Mouse (Mus musculus): ENCODE data around the gene Gm10663.

Gene Gm10663

DNA sequence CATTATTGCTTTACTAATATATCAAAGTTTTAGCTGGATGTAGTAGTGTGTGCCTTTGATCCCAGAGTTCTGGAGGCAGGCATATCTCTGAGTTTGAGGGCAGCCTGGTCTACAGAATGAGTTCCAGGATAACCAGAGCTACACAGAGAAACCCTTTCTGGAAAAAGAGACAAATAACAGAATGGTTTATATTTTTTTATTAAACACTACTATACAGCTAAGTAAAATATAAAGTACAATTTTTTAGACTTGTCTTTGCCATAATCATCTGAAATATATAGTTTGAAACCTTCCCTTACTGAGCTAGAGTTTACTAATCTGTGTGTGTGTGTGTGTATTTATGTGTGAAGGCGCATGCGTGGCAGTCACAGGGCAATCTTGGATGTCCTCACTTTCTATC is at the start of gene Gm10663:
Gene Gm10663 (plus strand): TSS at position 301 of the 400 bp plus-strand sequence.
- DNase-seq (ENCODE audit: low read depth, low spot score) = no peak

DNA sequence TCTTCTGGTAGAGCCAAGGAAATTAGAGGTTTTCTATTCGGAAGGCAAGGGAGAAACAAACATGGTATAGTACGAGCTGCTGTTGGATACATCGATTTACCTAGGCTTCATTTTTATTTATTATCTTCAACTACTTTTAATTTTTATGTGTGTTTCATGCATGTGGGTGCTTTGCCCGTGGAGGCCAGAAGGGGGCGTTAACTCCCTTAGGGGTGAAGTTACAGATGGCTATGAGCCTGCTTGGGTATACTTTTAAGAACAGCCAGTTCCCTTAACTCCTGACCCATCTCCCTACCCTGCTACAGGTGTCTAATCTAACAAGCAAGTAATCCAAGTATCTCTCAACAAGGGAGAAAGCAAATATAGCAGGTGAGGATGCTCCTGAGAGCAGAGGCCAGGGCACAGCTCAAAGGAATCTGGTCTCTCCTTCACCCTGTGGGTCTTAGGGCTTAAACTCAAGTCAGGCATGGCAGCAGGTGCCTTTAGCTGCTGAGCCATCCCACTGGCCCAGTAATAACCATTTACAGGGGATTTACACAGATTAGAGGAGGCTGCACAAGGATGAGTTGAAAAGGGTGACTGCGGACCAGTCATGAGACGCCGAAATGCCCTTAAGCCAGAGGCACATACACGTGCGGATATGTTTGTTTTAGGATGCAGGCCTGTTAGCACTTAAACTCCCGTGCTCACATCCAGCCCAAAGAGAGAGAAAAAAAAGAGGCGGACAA is 45.7 kb upstream of the Gm10663 start:
- DNase-seq (ENCODE audit: low read depth, low spot score) = no peak

DNA sequence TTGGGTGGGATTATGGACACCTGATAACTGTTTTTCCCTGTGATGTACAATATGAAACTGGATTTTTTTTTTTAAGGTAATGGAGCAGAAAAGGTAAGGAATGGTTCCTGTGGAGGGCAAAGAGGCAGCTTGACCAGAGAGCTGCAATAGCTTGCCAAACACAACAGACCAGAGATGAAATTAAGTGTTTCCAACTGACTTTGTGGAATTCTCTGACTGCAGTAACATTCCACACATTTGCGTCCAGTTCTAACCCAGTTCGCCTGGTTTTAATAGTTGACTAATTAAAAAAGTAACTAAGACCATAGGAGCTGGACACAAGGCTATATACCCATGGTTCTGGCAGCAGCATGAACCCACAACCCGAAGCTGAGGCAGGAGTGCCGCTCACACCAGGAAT is 45.1 kb upstream of the Gm10663 start:
- DNase-seq (ENCODE audit: low read depth, low spot score) = no peak

DNA sequence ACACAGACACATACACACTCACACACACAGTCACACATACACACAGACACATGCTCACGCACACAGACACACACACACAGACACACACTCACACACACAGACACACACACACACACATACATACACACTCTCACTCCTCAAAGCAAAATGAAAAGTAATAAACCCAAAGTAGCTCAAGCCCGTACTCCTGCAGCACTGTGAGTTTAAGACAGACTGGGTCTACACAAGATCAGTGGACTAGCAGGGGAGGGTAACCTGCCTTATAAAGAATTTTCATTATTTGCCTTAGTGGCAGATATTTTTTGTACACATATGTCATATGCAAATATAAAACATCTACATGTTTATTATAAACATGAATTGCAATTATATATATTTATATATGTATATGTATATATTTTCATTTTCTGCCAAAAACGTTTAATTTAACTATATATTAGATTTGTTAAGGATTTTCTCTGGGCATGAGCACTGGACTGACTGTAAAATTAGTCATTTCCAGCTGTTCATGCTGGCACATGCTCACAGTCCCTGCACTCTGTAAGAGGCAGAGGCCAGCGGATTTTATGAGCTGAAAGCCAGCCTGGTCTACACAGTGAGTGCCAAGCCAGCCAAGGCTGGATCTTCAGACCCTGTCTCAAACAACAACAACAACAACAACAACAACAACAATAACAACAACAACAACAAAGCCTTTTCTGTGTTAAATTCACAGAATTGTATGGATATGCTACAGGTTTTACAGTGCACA is 43.9 kb upstream of the Gm10663 start:
- DNase-seq (ENCODE audit: low read depth, low spot score) = no peak

DNA sequence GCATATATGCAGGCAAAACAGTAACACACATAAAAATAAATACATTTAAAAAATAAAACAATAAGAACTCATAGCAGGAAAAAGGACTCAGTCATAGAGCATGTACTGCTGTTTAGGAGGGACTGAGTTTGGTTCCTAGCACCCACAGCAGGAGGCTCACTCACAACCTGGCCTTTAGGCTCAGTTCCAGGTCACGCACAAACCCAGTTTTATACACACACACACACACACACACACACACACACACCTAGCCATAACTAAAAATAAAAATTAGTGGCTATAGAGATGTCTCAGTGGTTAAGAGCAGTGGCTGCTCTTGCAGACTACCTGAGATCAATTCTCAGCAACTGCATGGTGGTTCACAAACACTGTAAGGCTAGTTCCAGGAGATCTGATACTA is 42.7 kb upstream of the Gm10663 start:
- DNase-seq (ENCODE audit: low read depth, low spot score) = no peak

DNA sequence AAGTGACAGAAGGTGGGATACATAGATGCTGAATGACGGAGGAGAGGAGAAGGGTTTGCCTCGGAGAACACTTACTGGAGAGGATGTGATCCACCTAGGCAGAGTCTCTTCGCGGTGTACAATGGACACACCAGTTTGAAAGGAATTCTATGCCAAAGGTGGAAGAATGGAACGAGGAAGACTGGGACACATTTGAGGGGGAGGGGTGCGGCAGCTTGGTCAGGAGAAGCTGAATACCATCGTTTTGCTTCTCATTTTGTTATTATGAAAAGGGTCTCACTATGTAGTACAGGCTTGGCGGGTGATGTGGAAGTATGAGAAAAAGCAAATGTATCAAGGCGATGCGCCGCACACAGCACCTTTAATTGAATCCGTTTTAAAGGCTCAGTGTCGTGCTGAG is 41.8 kb upstream of the Gm10663 start:
- no peak for DNase-seq (ENCODE audit: low read depth, low spot score)

DNA sequence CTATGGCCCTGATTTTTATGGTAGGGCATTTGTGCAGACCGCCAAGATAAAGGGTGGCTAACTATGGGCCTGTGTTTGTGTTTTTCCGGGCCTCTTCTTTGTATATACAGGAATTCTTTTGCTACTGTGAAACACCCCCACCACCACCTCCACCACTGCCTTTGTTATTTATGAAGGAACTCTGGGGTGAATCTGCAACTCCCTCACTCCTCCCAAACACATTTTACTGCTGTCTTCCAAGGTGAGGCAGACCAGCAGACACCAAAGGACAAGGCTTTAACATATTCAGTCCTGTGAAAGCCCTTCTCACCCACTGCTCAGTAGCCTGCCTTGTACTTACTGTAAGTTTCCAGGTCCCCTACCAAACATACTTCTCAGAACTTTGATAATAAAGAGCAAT is 40.7 kb upstream of the Gm10663 start:
- no peak for DNase-seq (ENCODE audit: low read depth, low spot score)

DNA sequence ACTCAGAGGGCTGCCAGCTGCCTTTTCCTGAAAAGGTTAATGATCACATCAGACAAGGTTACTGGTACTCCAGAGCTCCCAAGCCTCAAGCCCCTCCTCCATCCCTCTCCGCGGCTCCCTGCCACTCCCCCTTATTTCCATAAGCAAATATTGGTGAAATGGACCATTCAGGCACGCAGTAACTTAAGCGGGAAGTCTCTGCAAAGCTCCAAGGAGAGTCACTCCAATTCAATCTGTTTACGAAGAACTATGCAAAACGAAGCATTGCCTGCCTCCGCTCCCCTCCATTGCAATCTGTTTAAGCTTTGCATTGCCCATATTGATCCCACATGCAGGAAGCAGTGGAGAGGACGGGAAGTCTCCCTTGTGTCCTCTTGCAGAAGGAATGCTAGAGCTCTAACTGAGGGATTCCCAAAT is 37.7 kb upstream of the Gm10663 start, which contains the start of gene Apela:
Gene Apela (minus strand): TSS at position 220 of the 417 bp plus-strand sequence.
- no peak for DNase-seq (ENCODE audit: low read depth, low spot score)

DNA sequence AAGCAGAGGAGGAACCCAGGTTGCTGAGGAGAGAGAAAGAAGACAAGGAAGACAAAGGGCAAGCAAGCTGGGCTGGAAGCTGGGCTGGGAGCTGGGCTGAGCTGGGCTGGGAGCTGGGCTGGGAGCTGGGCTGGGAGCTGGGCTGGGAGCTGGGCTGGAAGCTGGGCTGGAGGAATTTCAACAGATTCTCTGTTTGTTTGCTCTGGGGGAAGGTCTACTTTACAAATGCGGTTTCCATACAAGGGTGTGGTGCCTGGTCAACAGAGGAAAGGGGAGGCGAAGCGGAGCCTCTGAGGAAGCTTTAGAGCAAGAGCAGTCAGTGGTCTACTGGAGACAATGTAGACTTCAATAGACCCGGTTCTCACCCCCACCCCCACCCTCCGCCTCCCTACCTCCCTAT is 28.3 kb upstream of the Gm10663 start:
- no peak for DNase-seq (ENCODE audit: low read depth, low spot score)

DNA sequence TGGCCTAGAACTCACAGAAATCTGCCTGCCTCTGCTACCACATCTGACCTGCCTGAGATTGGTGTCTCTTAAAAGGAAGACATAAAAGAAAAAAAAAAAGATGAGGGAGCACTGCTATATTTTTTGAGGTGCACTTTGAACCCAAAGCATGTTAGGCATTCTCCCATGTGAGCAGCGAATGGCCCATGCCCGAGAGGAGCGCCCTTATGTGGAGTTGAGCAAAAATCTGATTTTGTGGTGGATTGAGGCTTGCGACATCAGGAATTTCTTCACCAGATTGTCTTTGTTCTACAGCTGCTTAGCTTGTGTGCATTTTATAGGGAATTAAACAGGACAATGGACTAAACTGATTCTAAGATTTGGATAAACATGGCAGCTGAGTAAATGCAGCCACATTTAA is 27.6 kb upstream of the Gm10663 start:
- DNase-seq (ENCODE audit: low read depth, low spot score) = no peak

DNA sequence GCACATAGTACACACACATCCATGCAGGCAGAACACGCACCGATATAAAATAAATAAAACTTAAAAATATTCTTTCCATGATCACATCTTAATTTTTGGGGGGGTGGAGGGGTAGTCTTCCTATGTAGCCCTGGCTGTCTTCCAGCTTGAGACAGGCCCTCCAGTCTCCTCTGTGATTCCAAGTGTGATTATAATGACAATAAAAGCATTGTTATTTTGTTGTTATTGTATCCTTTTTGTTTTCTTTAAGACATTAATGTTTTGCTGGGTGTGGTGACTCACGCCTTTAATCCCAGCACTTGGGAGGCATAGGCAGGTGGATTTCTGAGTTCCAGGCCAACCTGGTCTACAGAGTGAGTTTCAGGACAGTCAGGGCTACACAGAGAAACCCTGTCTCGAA is 27.0 kb upstream of the Gm10663 start:
- DNase-seq (ENCODE audit: low read depth, low spot score) = no peak

DNA sequence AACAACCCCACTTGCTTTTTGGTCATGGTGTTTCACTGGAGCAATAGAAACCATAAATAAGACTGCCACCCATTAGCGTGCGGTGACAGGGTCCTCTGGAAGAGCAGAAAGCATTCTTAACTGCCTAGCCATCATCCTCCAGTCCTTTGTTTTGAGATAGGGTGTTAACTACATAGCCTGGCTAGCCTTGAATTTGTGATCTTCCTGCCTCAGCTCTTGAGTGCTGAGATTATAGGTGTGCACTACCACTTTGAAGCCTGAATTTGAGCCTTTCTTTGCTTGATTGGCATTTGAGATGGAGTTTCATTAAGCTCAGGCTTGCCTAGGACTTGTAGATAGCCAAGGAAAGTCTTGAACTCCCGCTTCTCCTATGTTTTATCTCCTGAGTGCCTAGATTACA is 21.3 kb upstream of the Gm10663 start:
- no peak for DNase-seq (ENCODE audit: low read depth, low spot score)

DNA sequence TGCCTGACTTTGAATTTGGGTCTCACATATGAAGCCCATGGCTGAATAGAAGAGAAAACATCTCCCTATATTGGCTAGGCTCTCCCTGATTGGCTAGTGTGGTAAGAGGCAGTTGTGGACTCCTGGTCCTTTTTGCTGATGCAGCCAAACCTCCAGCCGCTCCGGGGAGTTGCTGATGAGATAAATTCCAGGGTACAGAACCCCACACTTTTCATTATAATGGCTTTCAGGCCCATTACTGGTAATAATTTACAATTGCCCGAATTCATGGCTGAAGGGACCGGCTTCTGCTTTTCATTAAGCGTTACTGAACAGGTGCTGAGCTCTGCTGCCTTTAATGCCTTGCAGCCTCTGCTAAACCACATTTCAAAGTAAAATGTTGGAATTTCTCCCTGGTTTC is 20.9 kb upstream of the Gm10663 start:
- no peak for DNase-seq (ENCODE audit: low read depth, low spot score)

DNA sequence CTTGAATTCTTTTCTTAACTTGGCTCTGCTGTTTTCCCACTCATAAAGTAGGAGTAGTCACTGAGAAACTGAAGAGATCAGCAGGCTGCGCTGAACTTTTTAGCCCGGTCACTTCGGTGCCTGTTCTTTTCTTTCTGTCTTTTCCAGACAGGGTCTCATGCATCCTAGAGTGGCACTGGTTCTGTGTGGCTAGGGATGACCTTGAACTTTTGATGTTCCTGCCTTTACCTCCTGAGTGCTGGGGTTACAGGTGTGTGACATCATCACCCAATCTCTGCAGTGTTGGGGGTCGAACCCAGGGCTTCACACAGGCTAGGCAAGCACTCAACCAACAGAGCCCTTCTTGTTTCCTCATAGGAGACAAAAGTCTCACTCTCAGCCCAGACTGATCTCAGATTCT is 18.1 kb upstream of the Gm10663 start:
- no peak for DNase-seq (ENCODE audit: low read depth, low spot score)

DNA sequence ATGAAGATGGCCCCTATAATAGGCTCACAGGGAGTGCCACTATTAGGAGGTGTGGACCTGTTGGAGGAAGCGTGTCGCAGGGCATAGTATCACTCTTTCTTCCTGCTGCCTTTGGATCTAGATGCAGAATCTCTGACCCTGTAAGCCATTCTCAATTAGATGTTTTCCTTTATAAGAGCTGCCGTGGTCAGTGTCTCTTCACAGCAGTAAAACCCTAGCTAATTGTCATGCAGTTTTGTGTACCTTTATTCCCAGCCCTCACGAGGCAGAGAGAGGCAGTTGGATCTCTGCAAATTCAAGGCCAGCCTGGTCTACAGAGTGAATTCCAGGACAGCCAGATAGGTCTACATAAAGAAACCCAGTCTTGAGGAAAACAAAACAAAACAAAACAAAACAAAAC is 12.6 kb upstream of the Gm10663 start:
- no peak for DNase-seq (ENCODE audit: low read depth, low spot score)

DNA sequence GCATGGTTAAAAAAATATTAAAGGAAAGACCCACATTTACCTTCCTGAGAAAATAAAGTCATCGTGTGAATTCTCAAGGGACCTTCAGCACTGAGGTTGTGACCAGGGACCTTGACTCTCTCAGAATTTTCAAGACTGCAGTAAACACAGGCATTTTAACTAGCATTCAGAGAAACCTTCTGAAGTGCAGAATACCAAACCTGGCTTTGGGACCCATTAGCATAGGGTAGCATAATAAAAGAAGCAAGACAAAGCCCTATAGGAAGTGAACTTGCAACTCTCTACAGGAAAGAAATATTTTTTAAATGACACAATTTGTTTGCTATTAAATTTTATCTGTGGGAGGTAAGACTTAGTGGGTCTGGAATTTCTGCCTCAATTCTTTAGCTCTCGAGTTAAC is 10.8 kb upstream of the Gm10663 start:
- DNase-seq (ENCODE audit: low read depth, low spot score) = no peak

DNA sequence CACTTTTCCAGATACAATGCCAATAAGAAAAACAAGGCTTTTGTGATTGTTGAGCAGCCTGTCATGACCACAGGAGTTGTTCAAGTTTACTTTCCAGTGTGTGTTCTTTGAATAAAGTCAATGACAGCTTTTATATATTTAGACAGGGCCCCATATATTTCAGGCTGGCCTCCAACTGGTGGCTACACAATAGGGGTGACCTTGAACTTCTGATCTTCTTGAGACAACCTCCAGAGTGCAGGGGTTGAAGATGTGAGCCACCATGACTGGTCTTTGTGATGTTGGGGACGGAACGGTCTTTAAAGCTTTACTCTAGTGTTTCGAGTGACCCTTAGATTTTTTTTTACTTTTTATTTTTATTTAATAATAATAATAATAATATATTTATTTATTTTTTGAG is 9.2 kb upstream of the Gm10663 start:
- no peak for DNase-seq (ENCODE audit: low read depth, low spot score)

DNA sequence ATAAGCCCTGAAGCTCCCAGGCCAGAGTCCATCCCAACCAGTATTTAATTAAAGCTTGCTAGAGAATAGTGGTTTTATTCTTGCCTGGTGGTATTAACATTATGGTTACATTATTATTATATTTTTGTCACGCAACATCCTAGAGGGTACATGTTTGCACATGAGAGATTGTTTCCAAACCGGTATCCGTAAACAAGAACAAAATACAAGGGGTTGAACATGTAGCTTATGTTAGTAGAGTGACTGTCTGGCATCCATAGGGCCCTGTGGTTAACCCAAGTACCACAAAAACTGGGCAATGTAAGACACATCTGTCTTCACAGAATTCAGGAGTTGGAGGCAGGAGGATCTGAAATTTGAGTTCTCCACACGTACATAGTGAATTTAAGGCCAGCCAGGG is 7.8 kb upstream of the Gm10663 start:
- no peak for DNase-seq (ENCODE audit: low read depth, low spot score)

DNA sequence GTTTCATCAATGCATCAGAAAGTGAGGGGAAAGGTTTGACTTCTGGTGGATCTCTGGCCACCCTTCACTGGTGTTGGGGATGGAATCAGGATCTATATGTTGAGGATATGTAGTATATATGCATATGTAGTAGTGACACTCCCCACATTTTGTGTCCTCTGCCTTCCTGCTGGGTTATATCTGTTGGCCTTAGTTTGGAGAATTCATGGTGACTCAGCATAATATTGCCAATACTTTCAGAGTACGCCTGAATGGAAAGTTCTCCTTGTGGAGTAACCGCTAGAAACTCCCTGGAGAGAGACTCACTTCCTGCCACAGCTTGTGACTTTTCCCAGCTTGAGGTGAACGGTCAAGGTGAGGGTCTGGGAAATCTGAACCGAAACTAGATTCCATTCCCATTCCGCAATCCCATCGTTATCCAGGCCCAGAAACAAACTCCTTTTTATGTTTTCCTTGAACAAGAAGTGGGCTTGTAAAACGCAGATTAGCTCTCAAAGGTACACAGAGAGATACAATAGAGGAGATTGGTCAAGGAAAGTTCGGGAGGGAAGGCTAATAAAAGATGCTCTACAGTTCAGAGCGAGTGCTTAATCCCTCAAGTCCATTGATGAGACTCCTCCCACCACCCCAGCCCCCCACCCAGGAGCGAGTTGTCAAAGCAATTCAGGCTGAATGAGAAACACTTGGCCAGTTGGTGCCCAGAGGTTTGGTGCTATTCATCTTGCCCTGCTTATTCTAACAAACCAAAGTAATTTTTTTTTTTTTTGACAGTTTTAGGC is 7.0 kb upstream of the Gm10663 start:
- no peak for DNase-seq (ENCODE audit: low read depth, low spot score)

DNA sequence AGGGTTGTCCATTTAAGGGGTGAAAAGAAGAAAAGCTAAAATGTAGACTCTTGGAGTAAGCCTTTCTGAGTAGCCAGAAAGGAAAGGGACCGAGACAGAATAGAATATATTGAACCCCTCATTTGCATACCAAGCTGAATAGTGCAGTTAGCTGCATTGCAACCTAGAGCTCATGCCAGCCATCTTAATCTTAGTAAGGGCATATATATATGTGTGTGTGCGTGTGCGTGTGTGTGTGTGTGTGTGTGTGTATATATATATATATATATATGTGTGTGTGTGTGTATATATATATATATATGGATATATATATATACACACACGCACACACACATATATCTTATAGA is 6.4 kb upstream of the Gm10663 start:
- DNase-seq (ENCODE audit: low read depth, low spot score) = no peak

DNA sequence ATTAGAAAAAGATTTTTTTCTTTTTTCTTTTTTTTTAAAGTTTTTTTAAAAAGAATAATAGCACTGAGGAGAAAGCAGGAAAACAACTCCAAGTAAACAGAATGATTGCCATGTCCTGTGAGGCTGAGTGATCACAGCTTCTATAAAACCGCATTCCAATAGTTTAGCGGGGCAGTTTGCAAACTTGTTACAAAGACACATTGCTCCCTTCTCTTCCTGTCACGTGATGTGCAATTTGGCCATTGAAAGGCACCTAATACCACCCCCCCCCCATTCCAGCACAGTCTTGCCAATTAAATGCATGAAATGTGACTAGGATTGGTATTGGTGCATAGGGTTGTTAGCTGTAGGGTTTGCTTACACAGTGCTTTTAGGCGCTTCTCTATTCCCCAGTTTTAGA is 3.8 kb upstream of the Gm10663 start:
- DNase-seq (ENCODE audit: low read depth, low spot score) = no peak

DNA sequence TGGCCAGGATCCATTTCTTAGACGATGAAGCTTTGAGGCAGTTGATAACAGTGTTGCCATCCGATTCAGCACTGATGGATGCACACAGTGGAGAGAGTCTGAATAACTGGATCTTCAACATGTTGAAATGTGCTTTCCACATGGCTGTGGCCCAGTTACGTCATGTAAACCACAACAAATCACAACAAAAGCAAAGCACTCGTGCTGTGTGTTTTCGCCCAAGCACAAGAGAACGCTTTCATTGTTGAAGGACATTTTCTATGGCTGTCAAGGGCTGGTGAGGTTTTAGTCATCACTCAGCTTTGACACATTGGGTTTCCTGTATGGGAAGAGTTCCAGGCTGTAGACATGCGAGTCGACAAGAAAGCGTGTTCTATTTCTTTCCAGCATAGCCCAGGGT is 5.9 kb downstream of the Gm10663 start:
- DNase-seq (ENCODE audit: low read depth, low spot score) = no peak

DNA sequence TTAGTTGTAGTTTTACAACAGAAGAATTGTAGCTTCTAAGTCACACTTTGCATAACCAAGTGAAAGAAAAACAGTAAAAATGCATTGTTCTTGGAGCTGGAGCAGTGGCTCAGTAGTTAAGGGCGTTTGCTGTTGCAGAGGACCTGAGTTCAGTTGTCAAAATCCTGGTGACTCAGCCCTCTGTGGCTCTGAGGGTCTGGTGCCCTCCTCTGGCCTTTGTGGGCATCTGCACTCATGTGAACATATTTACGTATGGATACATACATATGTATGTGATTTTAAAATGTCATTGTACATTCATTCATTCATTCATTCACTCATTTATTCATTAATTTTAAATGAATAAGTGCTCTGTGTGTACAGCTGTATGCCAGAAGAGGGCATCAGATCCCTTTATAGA is 10.8 kb downstream of the Gm10663 start:
- no peak for DNase-seq (ENCODE audit: low read depth, low spot score)

Measured in CD4-positive helper T cell, adult 2 months (primary cell).